Mouse (Mus musculus): ENCODE measurements around the gene Slc8a2. TPM values are rescaled to one million over a fixed set of nuclear protein-coding genes. Genes with fewer than 3 reads are reported as not detected.

Slc8a2 gene
- polyA plus RNA-seq, 1 experiment: not detected

DNA sequence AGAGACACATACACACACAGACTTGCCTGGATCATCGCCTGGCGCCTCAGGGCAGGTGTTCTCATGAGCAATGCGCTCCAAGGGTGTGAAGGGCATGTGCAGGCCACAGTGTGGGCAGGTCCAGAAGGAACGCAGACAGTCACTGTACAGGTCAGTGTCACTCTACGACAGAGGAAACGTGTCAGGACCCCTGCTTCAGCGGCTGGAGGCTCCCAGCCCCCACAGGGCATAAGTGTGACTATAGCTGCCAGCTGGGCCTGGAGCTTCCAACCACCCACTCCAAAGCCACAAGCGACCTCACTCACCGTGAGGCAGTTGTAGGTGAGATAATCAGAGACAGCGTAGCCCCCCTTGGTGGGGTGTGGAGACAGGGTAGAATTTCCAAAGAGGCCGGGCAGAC, 68.9 kb downstream of the Slc8a2 start:
- Histone ChIP-seq H3K4me3 (replicated peaks) (no peak overlapping the region), H3K36me3 (ENCODE audit: control insufficient read depth) (peaks cover 30% of the 10 kb centered on the region)

DNA sequence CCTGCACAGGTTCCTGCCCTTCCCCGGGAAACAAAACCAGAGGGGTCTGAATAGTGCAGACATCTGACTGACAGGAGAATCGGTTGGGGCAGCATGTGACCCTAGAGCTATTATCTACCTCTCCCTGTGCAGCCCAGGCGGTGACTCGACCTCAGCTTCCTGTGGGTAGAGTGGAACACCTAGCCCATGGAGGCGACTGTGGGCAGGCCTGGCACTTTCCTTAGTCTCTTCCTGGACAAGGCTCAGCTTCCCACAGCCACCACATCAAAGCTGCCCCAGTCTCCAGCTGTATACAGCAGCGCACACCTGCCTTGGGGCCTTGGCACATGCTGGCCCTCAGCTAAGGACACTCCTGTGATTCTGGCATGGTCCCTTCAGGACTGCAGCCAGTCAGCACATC, 71.5 kb downstream of the Slc8a2 start:
- peaks cover 39% of the 10 kb centered on the region for H3K36me3 ChIP-seq (ENCODE audit: control insufficient read depth)

More for the DNA sequence above, 68.9 kb downstream of the Slc8a2 start:
- TF ChIP-seq GATA1 (IDR thresholded peaks at IDR 0.05; ENCODE audit: low read length): no peak
- Histone ChIP-seq H3K4me1 (ENCODE audit: control insufficient read depth) (no peaks in the 10 kb centered on the region), H3K27me3 (ENCODE audit: control insufficient read depth) (no peaks in the 10 kb centered on the region), H3K9me3 (ENCODE audit: control insufficient read depth, low read length) (peaks cover 3% of the 10 kb centered on the region; the same call in 1 of the 2 replicates)

DNA sequence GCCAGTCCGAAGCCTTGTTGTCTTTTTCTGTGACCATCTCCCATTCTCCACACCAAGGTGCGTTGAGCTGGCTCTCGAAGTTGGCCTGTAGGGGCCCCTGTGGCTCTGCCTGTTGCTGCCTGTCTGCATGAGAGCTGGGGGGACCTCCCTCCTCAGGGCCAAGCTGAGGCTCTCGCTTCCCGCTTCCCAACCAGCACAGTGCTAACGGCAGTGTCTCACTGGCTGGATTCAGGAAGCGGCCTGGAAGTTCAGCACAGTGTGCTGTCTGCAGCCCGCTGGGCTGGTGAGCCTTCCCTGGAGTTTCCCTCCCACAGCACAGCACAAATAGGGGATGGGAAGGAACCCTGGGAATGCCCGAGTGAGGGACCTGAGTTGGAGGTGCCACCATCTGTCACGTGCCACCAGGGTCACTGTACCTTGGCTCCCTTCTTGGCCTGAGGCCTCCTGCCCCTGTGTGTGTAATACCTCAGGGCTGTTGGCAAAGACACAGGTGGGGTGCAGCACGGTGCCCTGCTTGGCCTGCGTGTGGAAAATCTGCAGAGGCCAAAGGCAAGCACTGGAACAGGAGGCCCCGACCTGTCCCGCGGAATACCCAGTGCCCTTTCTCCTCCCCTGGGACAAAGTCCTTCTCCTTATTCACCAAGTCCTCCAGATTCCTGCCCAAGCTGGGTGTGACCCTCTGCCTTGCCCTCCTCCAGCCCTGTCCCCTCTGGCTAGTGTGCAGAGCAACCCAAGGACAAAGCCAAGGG, 73.3 kb downstream of the Slc8a2 start:
- Histone ChIP-seq H3K4me3 (replicated peaks) (no peak overlapping the region), H3K36me3 (ENCODE audit: control insufficient read depth) (peaks cover 36% of the 10 kb centered on the region), H3K9me3 (ENCODE audit: control insufficient read depth, low read length) (no peaks in the 10 kb centered on the region), H3K27me3 (ENCODE audit: control insufficient read depth) (no peaks in the 10 kb centered on the region), H3K4me1 (ENCODE audit: control insufficient read depth) (no peaks in the 10 kb centered on the region)
- no peak for TF ChIP-seq TAL1 (IDR thresholded peaks at IDR 0.05; ENCODE audit: low read length)
- no peak for TF ChIP-seq GATA1 (IDR thresholded peaks at IDR 0.05; ENCODE audit: low read length)

More for the DNA sequence above, 71.5 kb downstream of the Slc8a2 start:
- H3K4me1 ChIP-seq (ENCODE audit: control insufficient read depth): no peaks in the 10 kb centered on the region
- H3K27me3 ChIP-seq (ENCODE audit: control insufficient read depth): no peaks in the 10 kb centered on the region
- H3K9me3 ChIP-seq (ENCODE audit: control insufficient read depth, low read length): no peaks in the 10 kb centered on the region
- TF ChIP-seq TAL1 (IDR thresholded peaks at IDR 0.05; ENCODE audit: low read length): no peak
- no peak for TF ChIP-seq GATA1 (IDR thresholded peaks at IDR 0.05; ENCODE audit: low read length)
- H3K4me3 ChIP-seq (replicated peaks): no peak overlapping the region

GRCm38 (mm10) chr7:16203505-16203903, 73.9 kb downstream of the Slc8a2 start:
- Histone ChIP-seq H3K36me3 (ENCODE audit: control insufficient read depth) (peaks cover 35% of the 10 kb centered on the region), H3K4me1 (ENCODE audit: control insufficient read depth) (no peaks in the 10 kb centered on the region)
- TF ChIP-seq TAL1 (IDR thresholded peaks at IDR 0.05; ENCODE audit: low read length) (no peak), GATA1 (IDR thresholded peaks at IDR 0.05; ENCODE audit: low read length) (no peak)

DNA sequence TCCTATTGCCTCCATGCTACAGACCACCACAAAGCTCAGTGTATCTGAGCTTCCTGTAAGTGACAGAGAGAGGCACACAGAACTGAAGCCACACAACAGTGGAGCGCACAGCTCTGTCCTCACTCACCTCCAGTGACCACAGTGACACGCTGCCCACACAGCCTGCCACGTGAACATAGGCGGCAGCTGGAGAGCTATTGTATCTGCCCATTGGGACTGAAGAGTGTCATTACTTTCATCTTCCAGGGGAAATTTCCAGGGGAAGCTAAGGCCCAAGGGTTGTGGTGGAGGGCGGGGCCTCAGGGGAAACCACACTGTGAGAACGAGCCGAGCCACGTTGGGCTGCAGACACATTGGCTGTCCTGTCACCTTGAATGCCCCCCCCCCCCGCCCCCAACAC, 75.2 kb downstream of the Slc8a2 start:
- TF ChIP-seq TAL1 (IDR thresholded peaks at IDR 0.05; ENCODE audit: low read length) (no peak), GATA1 (IDR thresholded peaks at IDR 0.05; ENCODE audit: low read length) (no peak)
- no peaks in the 10 kb centered on the region for H3K4me1 ChIP-seq (ENCODE audit: control insufficient read depth)
- H3K27me3 ChIP-seq (ENCODE audit: control insufficient read depth): no peaks in the 10 kb centered on the region
- no peak overlapping the region for H3K4me3 ChIP-seq (replicated peaks)
- no peaks in the 10 kb centered on the region for H3K9me3 ChIP-seq (ENCODE audit: control insufficient read depth, low read length)
- H3K36me3 ChIP-seq (ENCODE audit: control insufficient read depth): peaks cover 34% of the 10 kb centered on the region

More at GRCm38 (mm10) chr7:16203505-16203903, 73.9 kb downstream of the Slc8a2 start:
- no peaks in the 10 kb centered on the region for H3K9me3 ChIP-seq (ENCODE audit: control insufficient read depth, low read length)
- H3K27me3 ChIP-seq (ENCODE audit: control insufficient read depth): no peaks in the 10 kb centered on the region
- H3K4me3 ChIP-seq (replicated peaks): no peak overlapping the region

- Histone ChIP-seq H3K36me3 (ENCODE audit: control insufficient read depth) (peaks cover 31% of the 10 kb centered on the region), H3K9me3 (ENCODE audit: control insufficient read depth, low read length) (no peaks in the 10 kb centered on the region), H3K27me3 (ENCODE audit: control insufficient read depth) (no peaks in the 10 kb centered on the region), H3K4me3 (replicated peaks) (no peak overlapping the region), H3K4me1 (ENCODE audit: control insufficient read depth) (no peaks in the 10 kb centered on the region)
- TF ChIP-seq TAL1 (IDR thresholded peaks at IDR 0.05; ENCODE audit: low read length) (no peak), GATA1 (IDR thresholded peaks at IDR 0.05; ENCODE audit: low read length) (no peak)
Measured at GRCm38 (mm10) chr7:16207076-16207475, 77.5 kb downstream of the Slc8a2 start.

DNA sequence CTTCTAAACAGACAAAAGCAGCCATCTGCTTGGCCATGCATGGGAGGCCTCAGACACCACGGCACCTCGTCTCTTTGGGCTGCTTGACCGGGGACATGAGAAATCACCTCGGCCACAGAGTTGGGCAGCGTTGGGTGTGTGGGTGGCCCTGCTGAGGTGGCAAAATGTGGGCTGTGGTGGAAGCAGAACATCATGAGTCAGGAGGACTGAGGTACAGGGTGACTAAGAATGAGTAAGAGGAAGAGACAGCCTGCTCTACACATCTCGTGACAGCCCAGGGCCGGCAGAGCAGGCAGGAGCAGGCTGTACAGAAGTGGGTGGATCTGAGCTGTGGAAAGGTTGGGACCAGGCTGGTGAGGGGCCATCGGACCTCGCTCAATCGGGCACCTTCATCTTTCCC, 77.9 kb downstream of the Slc8a2 start:
- Histone ChIP-seq H3K4me1 (ENCODE audit: control insufficient read depth) (no peaks in the 10 kb centered on the region), H3K27me3 (ENCODE audit: control insufficient read depth) (no peaks in the 10 kb centered on the region), H3K36me3 (ENCODE audit: control insufficient read depth) (peaks cover 30% of the 10 kb centered on the region), H3K4me3 (replicated peaks) (no peak overlapping the region), H3K9me3 (ENCODE audit: control insufficient read depth, low read length) (no peaks in the 10 kb centered on the region)
- no peak for TF ChIP-seq TAL1 (IDR thresholded peaks at IDR 0.05; ENCODE audit: low read length)
- TF ChIP-seq GATA1 (IDR thresholded peaks at IDR 0.05; ENCODE audit: low read length): no peak

DNA sequence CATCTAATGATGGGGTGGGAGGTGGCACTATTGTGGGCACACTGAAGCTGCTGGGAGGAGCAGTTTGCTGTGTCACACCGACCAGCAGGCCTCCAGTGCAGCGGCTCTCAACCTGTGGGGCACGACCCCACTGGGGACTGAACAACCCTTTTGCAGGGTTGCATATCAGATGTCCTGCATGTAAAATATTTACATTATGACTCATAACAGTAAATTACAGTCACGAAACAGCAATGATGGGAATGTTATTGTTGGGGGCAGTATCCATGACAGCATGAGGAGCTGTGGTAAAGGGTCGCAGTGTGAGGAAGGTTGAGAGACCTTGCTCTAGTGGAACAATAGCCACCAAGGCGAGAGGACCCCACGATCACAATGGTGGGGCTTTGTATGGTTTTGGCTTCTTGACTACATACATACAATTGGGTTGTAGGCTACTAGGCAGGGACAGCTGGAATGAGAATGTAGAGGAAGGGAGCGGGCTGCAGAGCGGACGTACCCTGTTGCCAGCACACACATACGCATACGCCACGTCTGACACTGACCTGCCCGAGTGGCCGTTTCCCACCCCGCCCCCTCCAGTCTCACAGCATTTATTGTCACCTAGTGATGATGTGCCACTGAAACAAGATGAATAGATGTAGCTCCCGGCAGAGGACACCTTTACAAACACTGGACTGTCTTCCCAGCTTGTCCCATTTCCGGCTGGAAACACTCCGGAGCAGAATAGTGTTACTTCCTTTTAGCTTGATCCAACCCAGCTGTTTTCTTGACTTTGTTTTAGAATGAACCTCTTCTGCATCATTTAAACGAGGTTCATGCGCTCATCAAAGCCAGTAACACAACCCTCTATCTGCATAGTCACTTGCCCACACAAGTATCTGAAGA, 79.4 kb downstream of the Slc8a2 start:
- Histone ChIP-seq H3K4me3 (replicated peaks) (no peak overlapping the region), H3K9me3 (ENCODE audit: control insufficient read depth, low read length) (no peaks in the 10 kb centered on the region), H3K36me3 (ENCODE audit: control insufficient read depth) (peaks cover 25% of the 10 kb centered on the region), H3K4me1 (ENCODE audit: control insufficient read depth) (no peaks in the 10 kb centered on the region), H3K27me3 (ENCODE audit: control insufficient read depth) (no peaks in the 10 kb centered on the region)
- TF ChIP-seq TAL1 (IDR thresholded peaks at IDR 0.05; ENCODE audit: low read length) (no peak), GATA1 (IDR thresholded peaks at IDR 0.05; ENCODE audit: low read length) (no peak)

Other genes starting within 250 kb of the Slc8a2 start
- gene Crx, start 249.9 kb upstream of the Slc8a2 start, polyA plus RNA-seq (2012): not detected in 2 replicates
- 0.03 TPM in 1 of 2 replicates, not detected in the other for gene Crxos, start 247.2 kb upstream of the Slc8a2 start, polyA plus RNA-seq (2012)
- 194 and 206 TPM in 2 replicates for gene Selenow, start 207.4 kb upstream of the Slc8a2 start, polyA plus RNA-seq (2012)
- gene Nop53, start 183.8 kb upstream of the Slc8a2 start, polyA plus RNA-seq (2012): 50.4 and 62.3 TPM in 2 replicates
- 0.09 and 0.13 TPM in 2 replicates for gene Ehd2, start 162.3 kb upstream of the Slc8a2 start, polyA plus RNA-seq (2012)
- 2.1 TPM in 2 replicates for gene Bicra, start 81.9 kb upstream of the Slc8a2 start, polyA plus RNA-seq (2012)
- gene Zfp541, start 68.0 kb upstream of the Slc8a2 start, polyA plus RNA-seq (2012): 0.01 TPM in 1 of 2 replicates, not detected in the other
- 42.0 and 85.6 TPM in 2 replicates for gene Napa, start 31.4 kb upstream of the Slc8a2 start, polyA plus RNA-seq (2012)
- 1.3 and 2.1 TPM in 2 replicates for gene Kptn, start 9.9 kb upstream of the Slc8a2 start, polyA plus RNA-seq (2012)
- gene Meis3, start 45.3 kb downstream of the Slc8a2 start, polyA plus RNA-seq (2012): 0.07 TPM in 1 of 2 replicates, not detected in the other
- 1.7 and 2.0 TPM in 2 replicates for gene Dhx34, start 92.2 kb downstream of the Slc8a2 start, polyA plus RNA-seq (2012)
- gene C5ar2, start 114.3 kb downstream of the Slc8a2 start, polyA plus RNA-seq (2012): 0.02 and 0.04 TPM in 2 replicates
- 0.02 TPM in 1 of 2 replicates, not detected in the other for gene C5ar1, start 129.7 kb downstream of the Slc8a2 start, polyA plus RNA-seq (2012)
- 7.8 and 7.9 TPM in 2 replicates for gene Inafm1, start 143.8 kb downstream of the Slc8a2 start, polyA plus RNA-seq (2012)
- 6.3 and 7.0 TPM in 2 replicates for gene Ccdc9, start 157.0 kb downstream of the Slc8a2 start, polyA plus RNA-seq (2012)
- gene Bbc3, start 178.6 kb downstream of the Slc8a2 start, polyA plus RNA-seq (2012): 63.0 and 92.9 TPM in 2 replicates